Mouse (Mus musculus) ES-E14 (cell line): ENCODE measurements around the gene Fscn2. TPM values are rescaled to one million over a fixed set of nuclear protein-coding genes. Genes with fewer than 3 reads are reported as not detected.
"Not testable (repeated sequence)": the region's sequence is repeated elsewhere in the genome, so short reads cannot be mapped to it uniquely, and the experiment has no call there.

Source experiments
- DNase-seq: peaks from one replicate; pipeline ENCODE4 v3.0.0-alpha.2; 2013; ENCODE audit warnings: low read depth, low spot score
- H3K27ac ChIP-seq: 2 replicates; pipeline ENCODE4 v1.5.1; 2012; ENCODE audit warnings: low read depth, mild to moderate bottlenecking, low read length, moderate library complexity, mixed read lengths; ENCODE audit not compliant: poor library complexity, insufficient read depth, severe bottlenecking
- H3K36me3 ChIP-seq: 2 replicates; pipeline ENCODE4 v1.6.1; 2012; ENCODE audit warnings: mild to moderate bottlenecking, low read length, moderate library complexity, mixed read lengths; ENCODE audit not compliant: control insufficient read depth, poor library complexity, insufficient read depth, severe bottlenecking
- H3K4me1 ChIP-seq, 2 experiments: fragments of 150-350 bp in 1 of 2; sonication (generic) in 1 of 2; 2 replicates each; pipeline ENCODE4 v1.6.1; 2012; ENCODE audit warnings: low read length in 2 of 2, mild to moderate bottlenecking in 1 of 2, mixed read lengths in 1 of 2; ENCODE audit not compliant: control insufficient read depth in 2 of 2, insufficient read depth in 2 of 2, poor library complexity in 1 of 2
- H3K4me3 ChIP-seq, 2 experiments: fragments of 150-350 bp in 1 of 2; sonication (generic) in 1 of 2; 2 replicates each; pipeline ENCODE4 v1.5.1; 2012; ENCODE audit warnings: low read length in 2 of 2, low read depth in 1 of 2, mild to moderate bottlenecking in 1 of 2, mixed read lengths in 1 of 2; ENCODE audit not compliant: insufficient read depth in 1 of 2, poor library complexity in 1 of 2, severe bottlenecking in 1 of 2
- H3K9ac ChIP-seq: 2 replicates; pipeline ENCODE4 v1.6.1; 2012; ENCODE audit warnings: low read depth, mild to moderate bottlenecking, low read length, mixed read lengths; ENCODE audit not compliant: poor library complexity, insufficient read depth, severe bottlenecking
- H3K9me3 ChIP-seq: fragments of 150-350 bp; sonication (generic); 2 replicates; pipeline ENCODE4 v1.6.1; 2012; ENCODE audit warnings: low read depth, mild to moderate bottlenecking, low read length; ENCODE audit not compliant: control insufficient read depth, insufficient read depth
- CHD2 ChIP-seq: IDR thresholded peaks from 2 replicates; pipeline ENCODE4 v1.6.1; 2014; ENCODE audit warnings: mild to moderate bottlenecking, low read depth, low read length, inconsistent platforms
- HCFC1 ChIP-seq: IDR thresholded peaks from 2 replicates; pipeline ENCODE4 v1.6.1; 2012; ENCODE audit warnings: low read length, inconsistent platforms, borderline replicate concordance; ENCODE audit not compliant: insufficient read depth
- MAFK ChIP-seq: IDR thresholded peaks from 2 replicates; pipeline ENCODE4 v1.6.1; 2014; ENCODE audit warnings: mild to moderate bottlenecking, low read depth, low read length, inconsistent platforms; ENCODE audit not compliant: insufficient read depth
- ZC3H11A ChIP-seq: IDR thresholded peaks from 2 replicates; pipeline ENCODE4 v1.6.1; 2012; ENCODE audit warnings: low read depth, mild to moderate bottlenecking, inconsistent platforms, low read length, borderline replicate concordance
- ZNF384 ChIP-seq: IDR thresholded peaks from 2 replicates; pipeline ENCODE4 v1.6.1; 2012; ENCODE audit warnings: low read depth, low read length, inconsistent platforms
- in situ Hi-C, 2 experiments: fragments of 600-800 bp; cut with MboI; formaldehyde crosslinking; loops; one replicate each; pipeline ENCODE4 v1.15.1; 2025; ENCODE audit warnings: low sequenced_read_pairs in 2 of 2, inconsistent platforms in 1 of 2; ENCODE audit not compliant: unreplicated experiment in 2 of 2
- total RNA-seq: library from RNA; depleted of rRNA; stranded (reverse); fragments of 300-350 nt; gene quantifications from 2 replicates; pipeline ENCODE4 v1.2.3, GENCODE M21; 2012

Gene Fscn2
- total RNA-seq, 1 experiment = 0.31 TPM

DNA sequence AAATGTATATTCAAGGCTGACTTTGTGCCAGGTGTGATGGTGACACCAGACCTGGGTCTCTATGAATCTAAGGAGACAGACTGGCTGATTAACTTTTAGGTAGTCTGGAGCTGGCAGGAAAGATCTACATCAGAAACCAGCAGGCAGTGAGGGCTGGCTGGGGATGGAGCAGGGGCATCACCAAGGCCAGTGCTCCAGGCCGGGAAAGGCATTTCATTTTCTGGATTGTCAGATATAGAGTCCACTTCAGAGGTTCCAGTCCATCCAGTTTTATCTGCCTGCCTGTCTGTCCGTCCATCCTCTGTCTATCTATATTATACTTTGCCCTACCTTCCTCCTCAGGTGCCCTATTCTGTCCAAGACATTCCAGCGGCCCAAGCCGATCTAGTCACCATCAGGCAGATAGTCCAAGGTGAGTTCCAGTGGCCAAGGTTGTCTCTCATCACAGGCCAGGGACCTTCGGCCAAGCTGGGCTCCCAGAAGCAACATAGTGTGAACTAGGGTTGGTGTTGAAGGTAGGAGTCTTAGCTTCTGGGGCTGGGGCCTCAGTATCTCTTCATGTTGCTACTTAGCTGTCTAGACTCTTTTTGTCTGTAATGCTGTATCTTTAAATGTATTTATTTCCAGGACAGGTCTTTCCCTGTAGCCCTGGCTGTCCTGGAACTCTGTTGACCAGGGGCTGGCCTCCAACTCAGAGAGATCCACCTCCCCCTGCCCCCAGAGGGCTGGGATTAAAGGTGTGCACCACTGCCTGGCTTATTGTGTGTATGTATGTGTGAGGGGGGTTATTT lies 17.6 kb upstream of the Fscn2 start:
- TF ChIP-seq MAFK (no peak), CHD2 (peak; percentile 11; the same call in 1 of the 2 replicates), ZNF384 (no peak)
- H3K27ac ChIP-seq = no peak overlapping the region
- H3K4me3 ChIP-seq = no peak overlapping the region
- no peak for DNase-seq
- no peak overlapping the region for H3K9ac ChIP-seq
- H3K36me3 ChIP-seq = peaks cover 21% of the 10 kb centered on the region
- H3K4me1 ChIP-seq = peaks cover 0 to 8% of the 10 kb centered on the region in 2 experiments; a peak in 1 of 4 replicates
- H3K9me3 ChIP-seq = no peaks in the 10 kb centered on the region
- in situ Hi-C loops = no loop called here

GRCm38 (mm10) chr11:120344310-120344920 lies 16.9 kb upstream of the Fscn2 start:
- peaks cover 21% of the 10 kb centered on the region for H3K36me3 ChIP-seq
- no peak overlapping the region for H3K4me3 ChIP-seq
- no peak overlapping the region for H3K9ac ChIP-seq
- in situ Hi-C loops = no loop called here
- no peak for DNase-seq
- no peak overlapping the region for H3K27ac ChIP-seq
- no peaks in the 10 kb centered on the region for H3K9me3 ChIP-seq
- H3K4me1 ChIP-seq = peaks cover 0 to 8% of the 10 kb centered on the region in 2 experiments; a peak in 1 of 4 replicates
- TF ChIP-seq MAFK (no peak), HCFC1 (0 out of 2 replicates have a peak, but pooled peaks have one; percentile 34), CHD2 (0 out of 2 replicates have a peak, but pooled peaks have one; percentile 12), ZNF384 (no peak)

DNA sequence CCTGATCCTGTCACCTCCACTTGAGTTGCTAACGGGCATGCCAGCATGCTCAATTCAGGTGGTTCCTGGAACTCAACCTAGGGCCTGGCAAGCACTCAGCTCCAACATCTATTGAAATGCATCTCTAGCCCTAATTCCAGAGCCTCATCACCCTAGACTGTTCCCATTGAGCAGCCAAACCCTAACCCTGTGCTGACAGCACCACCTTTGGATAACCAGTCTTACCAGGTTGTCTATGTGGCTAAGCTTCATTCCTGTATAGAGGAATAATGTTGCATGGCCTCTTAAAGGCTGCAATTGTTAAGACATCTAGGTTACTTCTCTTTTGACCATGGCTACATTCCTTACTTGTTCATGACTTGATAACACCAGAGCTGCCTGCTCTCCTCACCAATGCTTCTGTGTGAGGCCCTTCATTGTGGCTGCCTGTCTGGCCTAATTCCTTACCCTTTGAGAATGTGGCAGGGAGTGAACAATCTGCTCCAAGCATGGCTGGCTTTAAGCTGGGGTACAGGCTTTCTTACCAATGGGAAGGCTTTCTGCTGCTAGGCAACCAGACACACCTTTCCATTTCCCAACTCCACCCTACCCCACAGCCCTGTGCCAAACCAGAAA lies 16.2 kb upstream of the Fscn2 start:
- Histone ChIP-seq H3K9ac (no peak overlapping the region), H3K4me1 (peaks cover 0 to 5% of the 10 kb centered on the region in 2 experiments; a peak in 1 of 4 replicates), H3K36me3 (peaks cover 21% of the 10 kb centered on the region), H3K9me3 (no peaks in the 10 kb centered on the region), H3K27ac (no peak overlapping the region), H3K4me3 (no peak overlapping the region)
- TF ChIP-seq ZNF384 (no peak), MAFK (no peak), HCFC1 (no peak), CHD2 (no peak; the same call in 1 of the 2 replicates), ZC3H11A (no peak)
- DNase-seq = peak; percentile 44
- in situ Hi-C loops = no loop called here

GRCm38 (mm10) chr11:120346383-120347034 lies 14.8 kb upstream of the Fscn2 start:
- peak overlapping the region in 1 of 2 experiments; percentile 48; a peak in 3 of 4 replicates for H3K4me3 ChIP-seq
- peak overlapping the region; percentile 39 for H3K9ac ChIP-seq
- DNase-seq, H3K9me3 ChIP-seq, in situ Hi-C loops, H3K27ac ChIP-seq: not testable (repeated sequence)
- peaks cover 2 to 11% of the 10 kb centered on the region in 2 experiments; a peak in 2 of 4 replicates for H3K4me1 ChIP-seq
- H3K36me3 ChIP-seq = peaks cover 21% of the 10 kb centered on the region
